Mouse (Mus musculus) lung, postnatal 0 days (tissue): Measurements from ENCODE around the gene Pabpc4. TPM values are rescaled to one million over a fixed set of nuclear protein-coding genes. Genes with fewer than 3 reads are reported as not detected.
"Not testable (repeated sequence)": the region's sequence is repeated elsewhere in the genome, so short reads cannot be mapped to it uniquely, and the experiment has no call there.

Experiments used
- ATAC-seq: fragments of 200-750 bp; cut with Nextera tagmentation; 2 replicates; pipeline ENCODE4 v1.8.0; 2017; ENCODE audit warnings: moderate library complexity
- DNase-seq: peaks from one replicate; pipeline ENCODE4 v3.0.0-alpha.2; 2016; ENCODE audit warnings: low spot score
- H3K27ac ChIP-seq: fragments of 300-500 bp; sonication (generic); 2 replicates; pipeline ENCODE4 v1.5.1; 2014; ENCODE audit warnings: antibody characterized with exemption, mild to moderate bottlenecking, low read length, mixed read lengths
- H3K27me3 ChIP-seq: fragments of 300-500 bp; sonication (generic); replicated peaks from 2 replicates; pipeline ENCODE4 v1.6.1; 2014; ENCODE audit warnings: low read length, mixed read lengths; ENCODE audit not compliant: insufficient read depth
- H3K36me3 ChIP-seq: fragments of 300-500 bp; sonication (generic); 2 replicates; pipeline ENCODE4 v1.6.1; 2014; ENCODE audit warnings: low read length, mixed read lengths; ENCODE audit not compliant: insufficient read depth
- H3K4me1 ChIP-seq: fragments of 300-500 bp; sonication (generic); 2 replicates; pipeline ENCODE4 v1.6.1; 2014; ENCODE audit warnings: antibody characterized with exemption, low read depth, low read length, mixed read lengths; ENCODE audit not compliant: insufficient read depth
- H3K4me2 ChIP-seq: fragments of 300-500 bp; sonication (generic); replicated peaks from 2 replicates; pipeline ENCODE4 v1.6.1; 2014; ENCODE audit warnings: low read depth, mild to moderate bottlenecking, low read length, moderate library complexity, mixed read lengths
- H3K4me3 ChIP-seq: fragments of 300-500 bp; sonication (generic); 2 replicates; pipeline ENCODE4 v1.5.1; 2014; ENCODE audit warnings: low read depth, low read length
- H3K9ac ChIP-seq: fragments of 300-500 bp; sonication (generic); replicated peaks from 2 replicates; pipeline ENCODE4 v1.6.1; 2014; ENCODE audit warnings: low read depth, mild to moderate bottlenecking
- H3K9me3 ChIP-seq: fragments of 300-500 bp; sonication (generic); 2 replicates; pipeline ENCODE4 v1.6.1; 2016; ENCODE audit warnings: low read length, mixed read lengths
- CTCF ChIP-seq: IDR thresholded peaks from 2 replicates; pipeline ENCODE4 v1.5.1; 2016; ENCODE audit warnings: antibody characterized with exemption, mild to moderate bottlenecking
- EP300 ChIP-seq: IDR thresholded peaks from 2 replicates; pipeline ENCODE4 v1.6.1; 2016; ENCODE audit warnings: antibody characterized with exemption, mild to moderate bottlenecking, control low read depth
- WGBS: fragments of 180-500 bp; shearing (Covaris S2); extraction: QIAGEN DNeasy Blood & Tissue Kit; methylation state at CpG from one replicate; pipeline ENCODE4 v1.1.7; 2014; 5-methylcytosine and 5-hydroxymethylcytosine counted together
- polyA plus RNA-seq: library from polyadenylated mRNA; unstranded; fragments of >200 nt; fragmentation: Nextera tagmentation; extraction: Ambion mirVana; gene quantifications from 2 replicates; pipeline ENCODE4 v1.2.1, GENCODE M21; 2015

Gene Pabpc4
- polyA plus RNA-seq, 1 experiment from 2014 or later: 11.4 TPM

DNA sequence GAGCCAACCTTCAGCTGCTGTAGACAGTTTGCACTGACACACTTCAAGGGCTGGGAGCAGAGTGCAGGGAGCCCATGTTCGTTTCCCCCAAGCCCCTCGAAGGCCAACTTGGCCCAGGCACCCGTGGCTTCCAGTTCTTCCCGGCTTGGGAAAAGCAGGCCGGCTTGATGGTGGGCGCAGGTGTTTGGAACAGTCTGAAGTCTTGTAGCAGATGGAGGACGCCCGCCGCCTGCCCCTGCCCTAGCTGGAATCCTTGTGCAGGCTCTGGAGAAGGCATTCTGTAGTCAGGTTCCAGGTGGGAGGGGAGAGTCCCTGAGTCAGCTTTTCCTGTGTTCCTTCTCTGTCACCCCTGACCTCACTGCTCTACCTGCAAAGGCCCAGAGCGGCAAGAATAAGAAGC, 44.8 kb downstream of the Pabpc4 start:
- no peak overlapping the region for H3K4me3 ChIP-seq
- H3K9ac ChIP-seq: no peak overlapping the region
- no peak for ATAC-seq
- H3K27me3 ChIP-seq: no peaks in the 10 kb centered on the region
- no peak overlapping the region for H3K4me2 ChIP-seq
- 92% methylated on average over 10 of the region's 10 CpGs for WGBS
- H3K27ac ChIP-seq: no peak overlapping the region
- H3K36me3 ChIP-seq: no peaks in the 10 kb centered on the region
- H3K9me3 ChIP-seq: no peaks in the 10 kb centered on the region
- no peaks in the 10 kb centered on the region for H3K4me1 ChIP-seq
- no peak for TF ChIP-seq CTCF
- DNase-seq: no peak

DNA sequence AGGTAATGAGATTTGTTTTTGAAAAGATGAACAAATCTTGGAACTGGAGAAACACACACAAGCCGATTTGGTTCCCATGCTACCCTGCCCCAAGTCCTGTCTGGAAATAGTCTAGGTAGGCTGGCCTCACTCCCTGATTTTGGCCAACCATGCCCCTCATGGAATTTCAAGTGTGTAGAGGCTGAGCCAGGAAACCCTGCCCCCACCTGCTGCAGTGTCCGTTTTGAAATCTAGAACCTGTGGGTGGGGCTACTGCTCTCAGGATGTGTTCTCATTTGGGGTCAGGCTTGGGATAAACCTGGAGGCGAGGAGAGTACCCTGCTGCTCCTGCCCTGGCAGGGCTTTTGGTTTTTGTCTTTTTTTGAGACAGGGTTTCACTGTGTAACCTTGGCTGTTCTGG, 46.1 kb downstream of the Pabpc4 start:
- 37% methylated on average over 3 of the region's 3 CpGs for WGBS
- H3K4me3 ChIP-seq: no peak overlapping the region
- no peaks in the 10 kb centered on the region for H3K27me3 ChIP-seq
- no peaks in the 10 kb centered on the region for H3K4me1 ChIP-seq
- no peaks in the 10 kb centered on the region for H3K36me3 ChIP-seq
- H3K4me2 ChIP-seq: no peak overlapping the region
- TF ChIP-seq CTCF (no peak), EP300 (no peak)
- H3K9ac ChIP-seq: no peak overlapping the region
- DNase-seq: peak; percentile 16
- no peak for ATAC-seq
- no peak overlapping the region for H3K27ac ChIP-seq
- no peaks in the 10 kb centered on the region for H3K9me3 ChIP-seq

DNA sequence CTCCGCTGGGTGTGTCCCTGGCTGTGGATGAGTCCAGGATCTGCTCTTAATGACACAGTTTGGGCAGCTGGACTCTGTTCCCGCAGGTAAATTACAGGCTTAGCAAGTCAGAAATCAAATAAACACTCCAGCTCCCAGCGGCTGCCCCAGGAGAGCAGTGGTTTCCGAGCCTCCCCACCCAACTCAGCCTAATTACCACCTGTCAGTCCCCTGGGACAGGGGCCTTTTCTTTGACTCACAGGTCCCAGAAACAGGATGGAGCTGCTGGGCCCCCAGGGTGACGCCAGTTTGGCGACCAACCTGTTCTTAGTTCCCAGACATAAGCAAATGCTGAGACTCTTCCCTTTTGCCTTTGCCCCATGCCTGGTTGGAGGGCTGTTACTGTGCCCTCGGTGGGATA, 49.7 kb downstream of the Pabpc4 start:
- H3K27me3 ChIP-seq: no peaks in the 10 kb centered on the region
- H3K27ac ChIP-seq: no peak overlapping the region
- H3K4me3 ChIP-seq: no peak overlapping the region
- H3K9ac ChIP-seq: no peak overlapping the region
- 64% methylated on average over 7 of the region's 7 CpGs for WGBS
- no peaks in the 10 kb centered on the region for H3K9me3 ChIP-seq
- DNase-seq: no peak
- no peak for TF ChIP-seq CTCF
- no peak for TF ChIP-seq EP300
- no peaks in the 10 kb centered on the region for H3K36me3 ChIP-seq
- ATAC-seq: no peak
- H3K4me1 ChIP-seq: no peaks in the 10 kb centered on the region
- no peak overlapping the region for H3K4me2 ChIP-seq

DNA sequence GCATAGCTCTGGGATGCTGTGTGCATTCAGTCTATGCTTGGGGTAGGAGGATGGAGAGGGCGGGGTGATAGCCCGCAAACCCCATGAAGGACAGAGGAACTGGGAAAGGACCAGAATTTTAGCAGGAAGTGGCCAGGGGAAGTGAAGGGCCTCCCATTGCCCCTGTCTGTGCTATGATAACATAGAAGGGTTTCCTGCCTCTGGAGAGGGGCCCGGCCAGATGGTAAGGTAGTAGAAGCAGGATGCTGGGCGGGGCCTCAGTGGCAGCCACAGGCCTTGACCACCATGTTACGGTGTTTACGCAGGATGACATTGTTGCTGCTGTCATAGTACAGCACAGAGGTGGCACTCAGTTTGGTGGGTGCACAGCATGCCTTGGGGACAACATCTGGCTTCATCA, 50.9 kb downstream of the Pabpc4 start:
- Histone ChIP-seq H3K36me3 (no peaks in the 10 kb centered on the region), H3K4me3 (no peak overlapping the region), H3K9ac (no peak overlapping the region), H3K27me3 (no peaks in the 10 kb centered on the region), H3K27ac (no peak overlapping the region), H3K4me1 (no peaks in the 10 kb centered on the region), H3K4me2 (no peak overlapping the region), H3K9me3 (no peaks in the 10 kb centered on the region)
- TF ChIP-seq CTCF (no peak), EP300 (no peak)
- no peak for ATAC-seq
- DNase-seq: no peak
- 62% methylated on average over 6 of the region's 6 CpGs for WGBS

DNA sequence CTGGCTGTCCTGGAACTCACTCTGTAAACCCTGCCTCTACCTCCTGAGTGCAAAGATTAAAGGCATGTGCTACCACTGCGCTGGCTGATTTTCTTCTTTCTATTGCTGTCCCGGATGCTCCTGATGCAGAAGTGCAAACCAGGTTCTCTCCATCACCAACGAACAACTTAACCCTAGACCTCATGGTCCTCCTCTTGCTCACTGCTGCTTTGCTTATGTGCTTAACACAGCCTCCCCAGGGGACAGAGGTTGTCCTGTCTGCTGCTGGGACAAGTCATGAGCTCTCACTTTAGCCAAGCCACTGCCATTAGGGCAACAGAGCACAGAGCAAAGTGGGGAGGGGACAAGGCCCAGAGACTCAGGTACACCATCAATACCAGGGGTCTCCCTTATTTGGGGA, 52.3 kb downstream of the Pabpc4 start:
- DNase-seq: no peak
- Histone ChIP-seq H3K4me1 (no peaks in the 10 kb centered on the region), H3K36me3 (no peaks in the 10 kb centered on the region), H3K4me3 (no peak overlapping the region), H3K27ac (no peak overlapping the region), H3K9ac (no peak overlapping the region), H3K4me2 (no peak overlapping the region), H3K9me3 (no peaks in the 10 kb centered on the region), H3K27me3 (no peaks in the 10 kb centered on the region)
- ATAC-seq: no peak
- no peak for TF ChIP-seq CTCF
- TF ChIP-seq EP300: no peak
- 77% methylated on average over 3 of the region's 3 CpGs for WGBS

DNA sequence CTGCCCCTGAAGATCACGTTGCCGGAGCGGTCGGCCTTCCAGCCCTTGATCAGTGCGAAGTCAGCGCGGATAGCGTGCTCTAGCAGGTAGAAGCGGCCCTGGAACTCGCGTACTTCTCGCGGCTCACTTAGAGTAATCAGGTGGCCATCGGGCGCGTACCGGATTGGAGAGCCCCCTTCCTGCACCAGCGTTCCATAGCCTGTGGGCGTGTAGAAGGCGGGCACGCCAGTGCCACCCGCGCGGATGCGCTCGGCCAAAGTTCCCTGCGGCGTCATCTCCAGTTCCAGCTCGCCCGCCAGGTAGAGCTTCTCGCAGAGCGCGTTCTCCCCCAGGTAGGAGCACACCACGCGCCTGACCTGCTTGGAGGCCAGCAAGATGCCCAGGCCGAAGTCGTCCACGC, 60.8 kb downstream of the Pabpc4 start:
- WGBS: 25% methylated on average over 14 of the region's 38 CpGs
- not testable (repeated sequence) for H3K4me3 ChIP-seq, H3K4me2 ChIP-seq, H3K4me1 ChIP-seq, H3K9ac ChIP-seq, H3K36me3 ChIP-seq, H3K27me3 ChIP-seq, H3K9me3 ChIP-seq, DNase-seq, H3K27ac ChIP-seq
- ATAC-seq: peak; percentile 37; the same call in 1 of the 2 replicates

DNA sequence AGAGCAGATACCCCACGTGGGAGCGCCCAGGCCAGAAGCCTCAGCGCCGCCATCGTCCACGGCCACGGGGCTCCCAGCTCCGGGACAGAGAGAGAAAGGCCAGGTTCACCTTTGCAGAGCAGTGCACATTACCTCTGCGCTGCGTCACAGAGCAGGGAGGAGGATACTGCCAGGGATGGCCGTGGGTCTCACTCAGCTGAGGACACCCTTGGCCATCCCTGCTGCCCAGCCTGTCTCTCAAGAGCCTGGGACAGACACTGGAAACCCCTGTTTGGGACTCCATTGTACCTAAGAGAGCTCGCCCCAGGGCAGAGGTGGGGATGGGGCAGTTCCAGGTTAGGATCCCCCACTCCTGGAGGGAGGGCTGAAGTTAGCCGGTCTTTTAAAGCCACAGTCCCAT, 61.4 kb downstream of the Pabpc4 start, which contains the start of gene Oxct2a:
Oxct2a (minus strand) TSS at position 101 of the 400 bp plus-strand sequence.
- no peak within 1 kb of the TSS for H3K27ac ChIP-seq
- H3K4me1 ChIP-seq: no peaks in the 10 kb centered on the region
- no peaks in the 10 kb centered on the region for H3K36me3 ChIP-seq
- H3K9ac ChIP-seq: no peak within 1 kb of the TSS
- 11% methylated on average over 12 of the region's 13 CpGs for WGBS
- no peaks in the 10 kb centered on the region for H3K9me3 ChIP-seq
- TF ChIP-seq EP300: no peak
- TF ChIP-seq CTCF: no peak
- ATAC-seq: no peak
- 0 out of 2 replicates have a peak within 1 kb of the TSS, but pooled peaks have one; percentile 14 for H3K4me2 ChIP-seq
- no peak for DNase-seq
- no peaks in the 10 kb centered on the region; the same call in 1 of the 2 replicates for H3K27me3 ChIP-seq
- H3K4me3 ChIP-seq: no peak within 1 kb of the TSS
